Mouse (Mus musculus) neutrophil, adult 59 days (primary cell): ENCODE data around the gene Apol10a. TPM values are rescaled to one million over a fixed set of nuclear protein-coding genes. Genes with fewer than 3 reads are reported as not detected.

Experiments used
- total RNA-seq, 2 experiments: library from RNA; stranded (reverse); gene quantifications; 1 replicate in 1 of 2; 2 replicates in 1 of 2; pipeline ENCODE4 v1.2.4; 2023

Gene Apol10a
- total RNA-seq: not detected

GRCm38 (mm10) chr15:77476693-77477092 lies at the start of gene Apol10a:
Gene Apol10a (plus strand): TSS chr15:77477047.

DNA sequence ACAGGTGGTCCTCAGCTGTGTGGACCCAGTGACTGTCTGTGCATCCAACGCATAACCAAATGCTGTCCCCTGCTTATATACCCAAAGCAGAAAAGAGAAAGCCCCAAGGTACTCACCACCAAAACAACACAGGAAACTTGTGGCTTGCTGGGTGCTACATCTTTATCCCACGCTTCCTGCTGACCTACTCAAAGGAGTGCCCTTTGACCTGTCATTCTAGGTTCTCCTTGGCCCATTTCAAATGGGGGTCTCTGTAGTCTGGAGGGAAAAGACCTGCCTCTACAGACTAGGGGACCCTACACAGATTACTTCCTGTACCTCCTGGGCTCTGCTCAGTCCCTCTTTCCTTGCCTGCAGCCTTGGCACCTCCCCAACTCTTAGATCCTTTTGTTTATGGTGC lies 29.5 kb upstream of the Apol10a start, which contains the start of gene Apol7b:
Apol7b (minus strand) TSS at position 101 of the 400 bp plus-strand sequence.

GRCm38 (mm10) chr15:77507966-77508365 lies 31.1 kb downstream of the Apol10a start, which contains the start of gene Apol11a:
Gene Apol11a (plus strand): TSS chr15:77508271.

DNA sequence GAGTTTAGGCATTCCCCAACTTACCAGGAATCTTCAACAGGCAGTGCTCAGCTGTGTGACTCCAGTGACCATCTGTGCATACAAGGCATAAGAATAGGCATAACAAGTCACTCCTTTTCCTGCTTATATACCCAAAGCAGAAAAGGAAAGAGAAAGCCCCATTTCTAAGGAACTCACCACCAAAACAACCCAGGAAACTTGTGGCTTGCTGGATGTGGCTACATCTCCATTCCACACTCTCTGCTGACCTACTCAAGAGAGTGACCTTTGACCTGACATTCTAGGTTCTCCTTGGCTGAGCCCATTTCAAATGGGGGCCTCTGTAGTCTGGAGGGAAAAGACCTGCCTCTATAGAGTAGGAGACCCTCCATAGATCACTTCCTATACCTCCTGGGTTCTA lies 56.4 kb downstream of the Apol10a start, which contains the start of gene Apol7c:
Apol7c (minus strand) TSS at position 101 of the 400 bp plus-strand sequence.

Other genes with a start within 250 kb of the Apol10a start
- gene Rbfox2, start 170.0 kb upstream of the Apol10a start, total RNA-seq: 1 to 10 TPM in 1 of 2 experiments, under 1 TPM in 1; 0.64 to 1.1 TPM
- gene Apol7a, start 77.9 kb upstream of the Apol10a start, total RNA-seq: not detected
- gene Apol9a, start 65.9 kb upstream of the Apol10a start, total RNA-seq: not detected
- gene Apol7b, start 29.6 kb upstream of the Apol10a start, total RNA-seq: not detected
- not detected for gene Apol11a, start 31.2 kb downstream of the Apol10a start, total RNA-seq
- not detected for gene Apol7c, start 56.3 kb downstream of the Apol10a start, total RNA-seq
- gene 1700025B11Rik, start 84.8 kb downstream of the Apol10a start, total RNA-seq: not detected
- not detected for gene Apol10b, start 119.1 kb downstream of the Apol10a start, total RNA-seq
- gene Gm36245, start 122.2 kb downstream of the Apol10a start, total RNA-seq: not detected
- under 1 TPM; 0.64 to 0.71 TPM for gene Apol11b, start 166.2 kb downstream of the Apol10a start, total RNA-seq
- gene Apol7e, start 221.8 kb downstream of the Apol10a start, total RNA-seq: not detected